Mouse (Mus musculus): ENCODE data around the gene Zfp52. TPM values are rescaled to one million over a fixed set of nuclear protein-coding genes. Genes with fewer than 3 reads are reported as not detected.

The Zfp52 gene
- polyA plus RNA-seq, 1 experiment from 2014 or later: 0.92 TPM

DNA sequence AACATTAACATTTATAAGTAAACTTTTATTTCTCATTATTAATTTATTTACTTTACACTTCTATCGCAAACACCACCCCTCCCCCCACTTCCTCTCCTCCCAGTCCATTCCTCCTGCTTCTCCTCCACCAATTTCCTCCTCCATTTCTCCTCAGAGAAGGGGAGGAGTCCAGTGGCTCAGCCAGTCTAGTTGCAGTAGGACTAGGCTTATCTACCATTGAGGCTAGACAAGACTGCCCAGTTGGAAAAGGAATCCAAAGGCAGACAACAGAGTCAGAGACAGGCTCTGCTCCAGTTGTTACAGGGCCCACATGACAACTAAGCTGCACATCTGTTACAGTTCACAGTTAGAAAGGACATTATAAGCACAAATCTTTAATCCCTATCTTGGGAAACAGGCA, 32.4 kb downstream of the Zfp52 start:
- ATAC-seq (ENCODE audit: low read depth) (peak; percentile 16; the same call in 1 of the 2 replicates), DNase-seq (peak; percentile 11)
- H3K27ac ChIP-seq: peak overlapping the region; percentile 66
- no peaks in the 10 kb centered on the region for H3K9me3 ChIP-seq (replicated peaks)
- H3K4me3 ChIP-seq (replicated peaks): peak overlapping the region; percentile 78
- peaks cover 19% of the 10 kb centered on the region for H3K4me1 ChIP-seq (replicated peaks)
- peaks cover 3% of the 10 kb centered on the region; the same call in 1 of the 2 replicates for H3K36me3 ChIP-seq
- no peaks in the 10 kb centered on the region for H3K27me3 ChIP-seq
- peak overlapping the region; percentile 81 for H3K9ac ChIP-seq
- 4% methylated on average over 1 of the region's 1 CpGs for WGBS (ENCODE audit: insufficient replicate concordance)
- peak overlapping the region; percentile 62 for H3K4me2 ChIP-seq

- DNase-seq (no peak), ATAC-seq (ENCODE audit: low read depth) (peak; percentile 76)
- no peaks in the 10 kb centered on the region for H3K27me3 ChIP-seq
- H3K4me2 ChIP-seq: no peak overlapping the region
- H3K36me3 ChIP-seq: peaks cover 36% of the 10 kb centered on the region
- H3K9me3 ChIP-seq (replicated peaks): no peaks in the 10 kb centered on the region
- H3K27ac ChIP-seq: no peak overlapping the region
- H3K4me1 ChIP-seq (replicated peaks): peaks cover 10% of the 10 kb centered on the region
- H3K9ac ChIP-seq: no peak overlapping the region
- no peak overlapping the region for H3K4me3 ChIP-seq (replicated peaks)
- 9% methylated on average over 1 of the region's 1 CpGs for WGBS (ENCODE audit: insufficient replicate concordance)
Measured at GRCm38 (mm10) chr17:21579080-21579479, 43.7 kb downstream of the Zfp52 start.

DNA sequence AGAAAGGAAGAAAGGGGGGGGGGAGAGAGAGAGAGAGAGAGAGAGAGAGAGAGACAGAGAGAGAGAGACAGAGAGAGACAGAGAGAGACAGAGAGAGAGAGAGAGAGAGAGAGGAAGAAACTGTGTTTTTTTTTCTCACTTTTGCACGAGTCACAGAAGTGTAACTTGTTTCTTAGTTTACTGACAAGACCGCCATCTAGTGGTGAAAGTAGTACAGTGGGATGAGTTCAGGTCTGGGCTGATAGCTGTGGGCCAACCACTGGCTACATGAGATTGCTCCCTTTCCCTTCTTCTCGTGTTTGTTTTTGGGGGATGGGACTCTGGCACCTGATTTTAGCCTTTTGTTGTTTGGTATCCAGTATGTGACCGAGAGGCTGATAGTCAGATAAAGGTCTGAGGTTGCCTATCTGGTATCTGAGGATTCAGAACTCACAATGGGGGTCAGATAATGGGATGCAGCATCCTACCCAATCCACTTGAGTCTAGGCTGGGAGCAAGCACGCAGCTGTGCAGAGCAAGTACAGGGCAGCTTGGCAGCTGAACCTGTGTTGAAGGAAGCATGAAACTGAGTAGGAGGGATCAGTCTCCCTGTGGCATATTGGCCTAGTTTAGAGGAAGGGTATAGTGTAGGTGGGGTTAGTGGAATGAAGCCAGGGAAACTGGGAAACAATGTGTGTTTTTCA, 44.3 kb downstream of the Zfp52 start:
- Histone ChIP-seq H3K9me3 (replicated peaks) (no peaks in the 10 kb centered on the region), H3K27me3 (no peaks in the 10 kb centered on the region), H3K4me1 (replicated peaks) (peaks cover 10% of the 10 kb centered on the region), H3K4me2 (no peak overlapping the region), H3K36me3 (peaks cover 34% of the 10 kb centered on the region), H3K4me3 (replicated peaks) (no peak overlapping the region), H3K27ac (no peak overlapping the region), H3K9ac (no peak overlapping the region)
- peak; percentile 60 for DNase-seq
- ATAC-seq (ENCODE audit: low read depth): peak; percentile 91
- 16% methylated on average over 5 of the region's 5 CpGs for WGBS (ENCODE audit: insufficient replicate concordance)

GRCm38 (mm10) chr17:21585521-21585920, 50.2 kb downstream of the Zfp52 start:
- DNase-seq (no peak), ATAC-seq (ENCODE audit: low read depth) (no peak)
- Histone ChIP-seq H3K36me3 (peaks cover 52% of the 10 kb centered on the region), H3K4me3 (replicated peaks) (no peak overlapping the region), H3K9ac (no peak overlapping the region), H3K4me2 (no peak overlapping the region), H3K27me3 (no peaks in the 10 kb centered on the region), H3K4me1 (replicated peaks) (no peaks in the 10 kb centered on the region), H3K27ac (no peak overlapping the region), H3K9me3 (replicated peaks) (no peaks in the 10 kb centered on the region)
- 82% methylated on average over 2 of the region's 2 CpGs for WGBS (ENCODE audit: insufficient replicate concordance)

Other genes starting within 250 kb of the Zfp52 start
- not detected in 2 replicates for gene Vmn1r237, start 223.7 kb upstream of the Zfp52 start, polyA plus RNA-seq (2015; fragmentation: Nextera tagmentation; extraction: Ambion mirVana)
- gene Zfp677, start 151.8 kb upstream of the Zfp52 start, polyA plus RNA-seq (2015; fragmentation: Nextera tagmentation; extraction: Ambion mirVana): 0.68 and 1.1 TPM in 2 replicates
- 2.1 and 2.6 TPM in 2 replicates for gene Zfp54, start 112.3 kb upstream of the Zfp52 start, polyA plus RNA-seq (2015; fragmentation: Nextera tagmentation; extraction: Ambion mirVana)
- gene Zfp51, start 85.2 kb upstream of the Zfp52 start, polyA plus RNA-seq (2015; fragmentation: Nextera tagmentation; extraction: Ambion mirVana): 6.5 and 7.8 TPM in 2 replicates
- gene Zfp53, start 46.5 kb upstream of the Zfp52 start, polyA plus RNA-seq (2015; fragmentation: Nextera tagmentation; extraction: Ambion mirVana): 3.2 and 5.2 TPM in 2 replicates
- gene Zfp948, start 31.5 kb downstream of the Zfp52 start, polyA plus RNA-seq (2015; fragmentation: Nextera tagmentation; extraction: Ambion mirVana): 5.8 and 7.1 TPM in 2 replicates
- gene Zfp983, start 115.1 kb downstream of the Zfp52 start, polyA plus RNA-seq (2015; fragmentation: Nextera tagmentation; extraction: Ambion mirVana): 1.1 and 1.3 TPM in 2 replicates
- gene Gm10226, start 156.3 kb downstream of the Zfp52 start, polyA plus RNA-seq (2015; fragmentation: Nextera tagmentation; extraction: Ambion mirVana): 3.7 and 4.9 TPM in 2 replicates
- 3.8 and 5.0 TPM in 2 replicates for gene Zfp760, start 172.2 kb downstream of the Zfp52 start, polyA plus RNA-seq (2015; fragmentation: Nextera tagmentation; extraction: Ambion mirVana)
- gene Zfp229, start 195.3 kb downstream of the Zfp52 start, polyA plus RNA-seq (2015; fragmentation: Nextera tagmentation; extraction: Ambion mirVana): 2.0 and 2.4 TPM in 2 replicates

Data from liver, embryonic 13.5 days (tissue).